Mouse (Mus musculus) MEL (cell line): Measurements from ENCODE around the gene Tub. TPM values are rescaled to one million over a fixed set of nuclear protein-coding genes. Genes with fewer than 3 reads are reported as not detected.

Experiments used
- DNase-seq: peaks from one replicate; pipeline ENCODE4 v3.0.0; 2011; ENCODE audit warnings: low read depth, low spot score
- H3K27ac ChIP-seq: 2 replicates; pipeline ENCODE4 v1.5.1; 2012; ENCODE audit warnings: low read depth, mild to moderate bottlenecking, control low read depth, low read length, moderate library complexity; ENCODE audit not compliant: control insufficient read depth
- H3K27me3 ChIP-seq, 2 experiments: fragments of 150-350 bp in 1 of 2; sonication (generic) in 1 of 2; 2 replicates each; pipeline ENCODE4 v1.6.1; 2012; ENCODE audit warnings: low read length in 2 of 2, mild to moderate bottlenecking in 2 of 2, improper control_type of control experiment in 1 of 2, moderate library complexity in 1 of 2; ENCODE audit not compliant: insufficient read depth in 2 of 2, control insufficient read depth in 1 of 2
- H3K36me3 ChIP-seq, 2 experiments: 2 replicates each; pipeline ENCODE4 v1.6.1; 2012 to 2014; ENCODE audit warnings: low read length in 2 of 2, improper control_type of control experiment in 1 of 2, inconsistent platforms in 1 of 2, mild to moderate bottlenecking in 1 of 2; ENCODE audit not compliant: insufficient read depth in 2 of 2, control insufficient read depth in 1 of 2
- H3K4me1 ChIP-seq, 2 experiments: fragments of 150-350 bp in 1 of 2; sonication (generic) in 1 of 2; 2 replicates each; pipeline ENCODE4 v1.6.1; 2012; ENCODE audit warnings: low read length in 2 of 2, improper control_type of control experiment in 1 of 2, mild to moderate bottlenecking in 1 of 2; ENCODE audit not compliant: insufficient read depth in 2 of 2, control insufficient read depth in 1 of 2
- H3K4me3 ChIP-seq, 2 experiments: fragments of 150-350 bp in 1 of 2; sonication (generic) in 1 of 2; 2 replicates each; pipeline ENCODE4 v1.5.1; 2012; ENCODE audit warnings: low read depth in 2 of 2, low read length in 2 of 2, mild to moderate bottlenecking in 2 of 2, moderate library complexity in 2 of 2, control low read depth in 1 of 2, improper control_type of control experiment in 1 of 2; ENCODE audit not compliant: control insufficient read depth in 1 of 2, insufficient read depth in 1 of 2
- H3K79me2 ChIP-seq: 2 replicates; pipeline ENCODE4 v1.6.1; 2012; ENCODE audit warnings: mild to moderate bottlenecking, low read length, moderate library complexity; ENCODE audit not compliant: control insufficient read depth, poor library complexity, insufficient read depth
- H3K9ac ChIP-seq: 2 replicates; pipeline ENCODE4 v1.6.1; 2012; ENCODE audit warnings: low read depth, mild to moderate bottlenecking, control low read depth, low read length, moderate library complexity; ENCODE audit not compliant: control insufficient read depth, poor library complexity, severe bottlenecking
- H3K9me3 ChIP-seq: fragments of 150-350 bp; sonication (generic); replicated peaks from 2 replicates; pipeline ENCODE4 v1.6.1; 2012; ENCODE audit warnings: mild to moderate bottlenecking, low read length, improper control_type of control experiment, moderate library complexity; ENCODE audit not compliant: insufficient read depth
- BHLHE40 ChIP-seq: IDR thresholded peaks from 2 replicates; pipeline ENCODE4 v1.6.1; 2012; ENCODE audit warnings: low read depth, mild to moderate bottlenecking, inconsistent platforms, low read length, improper control_type of control experiment, borderline replicate concordance
- CHD1 ChIP-seq: IDR thresholded peaks from 2 replicates; pipeline ENCODE4 v1.6.1; 2012; ENCODE audit warnings: low read depth, mild to moderate bottlenecking, inconsistent platforms, low read length, improper control_type of control experiment
- CHD2 ChIP-seq: IDR thresholded peaks from 2 replicates; pipeline ENCODE4 v1.6.1; 2011; ENCODE audit warnings: low read length, improper control_type of control experiment
- E2F4 ChIP-seq: IDR thresholded peaks from 2 replicates; pipeline ENCODE4 v1.6.1; 2011; ENCODE audit warnings: low read depth, low read length, improper control_type of control experiment, borderline replicate concordance
- EP300 ChIP-seq, 2 experiments: IDR thresholded peaks; 2 replicates each; pipeline ENCODE4 v1.6.1; 2011; ENCODE audit warnings: improper control_type of control experiment in 2 of 2, low read length in 2 of 2, low read depth in 1 of 2, mild to moderate bottlenecking in 1 of 2
- ETS1 ChIP-seq: IDR thresholded peaks from 2 replicates; pipeline ENCODE4 v1.6.1; 2012; ENCODE audit warnings: low read depth, mild to moderate bottlenecking, inconsistent platforms, low read length, improper control_type of control experiment, moderate library complexity
- GATA1 ChIP-seq: IDR thresholded peaks from 2 replicates; pipeline ENCODE4 v1.6.1; 2011; ENCODE audit warnings: low read depth, low read length, improper control_type of control experiment
- HCFC1 ChIP-seq: IDR thresholded peaks from 2 replicates; pipeline ENCODE4 v1.6.1; 2012; ENCODE audit warnings: low read depth, mild to moderate bottlenecking, inconsistent platforms, low read length, improper control_type of control experiment, moderate library complexity
- MAFK ChIP-seq: IDR thresholded peaks from 2 replicates; pipeline ENCODE4 v1.6.1; 2011; ENCODE audit warnings: low read depth, mild to moderate bottlenecking, low read length, improper control_type of control experiment, borderline replicate concordance
- MAX ChIP-seq: IDR thresholded peaks from 2 replicates; pipeline ENCODE4 v1.6.1; 2011; ENCODE audit warnings: low read length, improper control_type of control experiment
- MAZ ChIP-seq: IDR thresholded peaks from 2 replicates; pipeline ENCODE4 v1.6.1; 2012; ENCODE audit warnings: low read depth, mild to moderate bottlenecking, inconsistent platforms, low read length, improper control_type of control experiment
- MEF2A ChIP-seq: IDR thresholded peaks from 2 replicates; pipeline ENCODE4 v1.6.1; 2014; ENCODE audit warnings: low read depth, mild to moderate bottlenecking, inconsistent platforms, low read length, improper control_type of control experiment; ENCODE audit not compliant: poor library complexity, insufficient replicate concordance, severe bottlenecking; ENCODE audit errors: extremely low read depth
- MXI1 ChIP-seq: IDR thresholded peaks from 2 replicates; pipeline ENCODE4 v1.6.1; 2011; ENCODE audit warnings: mild to moderate bottlenecking, low read depth, low read length, improper control_type of control experiment
- MYB ChIP-seq: IDR thresholded peaks from 2 replicates; pipeline ENCODE4 v1.6.1; 2011; ENCODE audit warnings: mild to moderate bottlenecking, low read depth, low read length, improper control_type of control experiment
- MYC ChIP-seq: IDR thresholded peaks from 2 replicates; pipeline ENCODE4 v1.6.1; 2011; ENCODE audit warnings: low read depth, mild to moderate bottlenecking, low read length, improper control_type of control experiment, moderate library complexity
- POLR2A ChIP-seq, 2 experiments: IDR thresholded peaks; 2 replicates each; pipeline ENCODE4 v1.6.1; 2011 to 2012; ENCODE audit warnings: low read length in 2 of 2, mild to moderate bottlenecking in 2 of 2, control low read depth in 1 of 2, improper control_type of control experiment in 1 of 2, low read depth in 1 of 2, moderate library complexity in 1 of 2; ENCODE audit not compliant: control insufficient read depth in 1 of 2, insufficient read depth in 1 of 2, poor library complexity in 1 of 2
- POLR2AphosphoS2 ChIP-seq: IDR thresholded peaks from 2 replicates; pipeline ENCODE4 v1.6.1; 2011; ENCODE audit warnings: low read length, improper control_type of control experiment
- RAD21 ChIP-seq: IDR thresholded peaks from 2 replicates; pipeline ENCODE4 v1.6.1; 2011; ENCODE audit warnings: mild to moderate bottlenecking, low read depth, low read length, improper control_type of control experiment
- RCOR1 ChIP-seq: IDR thresholded peaks from 2 replicates; pipeline ENCODE4 v1.6.1; 2012; ENCODE audit warnings: low read depth, mild to moderate bottlenecking, inconsistent platforms, low read length, improper control_type of control experiment
- SIN3A ChIP-seq: IDR thresholded peaks from 2 replicates; pipeline ENCODE4 v1.6.1; 2012; ENCODE audit warnings: low read length, improper control_type of control experiment, inconsistent platforms
- SMC3 ChIP-seq: IDR thresholded peaks from 2 replicates; pipeline ENCODE4 v1.6.1; 2011; ENCODE audit warnings: low read depth, low read length, improper control_type of control experiment
- TCF12 ChIP-seq: IDR thresholded peaks from 2 replicates; pipeline ENCODE4 v1.6.1; 2014; ENCODE audit warnings: low read depth, mild to moderate bottlenecking, inconsistent platforms, low read length, improper control_type of control experiment, moderate library complexity
- UBTF ChIP-seq: IDR thresholded peaks from 2 replicates; pipeline ENCODE4 v1.6.1; 2012; ENCODE audit warnings: low read depth, mild to moderate bottlenecking, inconsistent platforms, low read length, improper control_type of control experiment, moderate library complexity, borderline replicate concordance; ENCODE audit not compliant: insufficient read depth
- USF1 ChIP-seq: IDR thresholded peaks from 2 replicates; pipeline ENCODE4 v1.6.1; 2014; ENCODE audit warnings: low read depth, mild to moderate bottlenecking, inconsistent platforms, low read length, improper control_type of control experiment, moderate library complexity
- USF2 ChIP-seq, 2 experiments: IDR thresholded peaks; 2 replicates each; pipeline ENCODE4 v1.6.1; 2011 to 2012; ENCODE audit warnings: improper control_type of control experiment in 2 of 2, low read length in 2 of 2, borderline replicate concordance in 1 of 2, inconsistent platforms in 1 of 2, low read depth in 1 of 2, mild to moderate bottlenecking in 1 of 2; ENCODE audit not compliant: insufficient read depth in 1 of 2
- ZC3H11A ChIP-seq: IDR thresholded peaks from 2 replicates; pipeline ENCODE4 v1.6.1; 2012; ENCODE audit warnings: low read depth, mild to moderate bottlenecking, inconsistent platforms, low read length, improper control_type of control experiment
- ZMIZ1 ChIP-seq: IDR thresholded peaks from 2 replicates; pipeline ENCODE4 v1.6.1; 2012; ENCODE audit warnings: low read depth, mild to moderate bottlenecking, inconsistent platforms, low read length, improper control_type of control experiment, moderate library complexity
- ZNF384 ChIP-seq: IDR thresholded peaks from 2 replicates; pipeline ENCODE4 v1.6.1; 2012; ENCODE audit warnings: low read depth, mild to moderate bottlenecking, inconsistent platforms, low read length, improper control_type of control experiment
- polyA plus RNA-seq, 2 experiments: library from polyadenylated mRNA; stranded (reverse) in 1 of 2; unstranded in 1 of 2; fragments of >175 nt in 1 of 2; fragments of >200 nt in 1 of 2; gene quantifications; 2 replicates each; pipeline versions ENCODE4 v1.2.1 to v1.2.4; 2012; ENCODE audit warnings: low replicate concordance in 2 of 2, low read depth in 1 of 2; ENCODE audit not compliant: insufficient read length in 2 of 2, insufficient read depth in 1 of 2, missing spikeins in 1 of 2
- total RNA-seq: library from RNA; depleted of rRNA; stranded (reverse); fragments of 300-350 nt; gene quantifications from 2 replicates; pipeline ENCODE4 v1.2.3, GENCODE M21; 2012

Tub gene
- total and polyA plus RNA-seq, 3 experiments: not detected

DNA sequence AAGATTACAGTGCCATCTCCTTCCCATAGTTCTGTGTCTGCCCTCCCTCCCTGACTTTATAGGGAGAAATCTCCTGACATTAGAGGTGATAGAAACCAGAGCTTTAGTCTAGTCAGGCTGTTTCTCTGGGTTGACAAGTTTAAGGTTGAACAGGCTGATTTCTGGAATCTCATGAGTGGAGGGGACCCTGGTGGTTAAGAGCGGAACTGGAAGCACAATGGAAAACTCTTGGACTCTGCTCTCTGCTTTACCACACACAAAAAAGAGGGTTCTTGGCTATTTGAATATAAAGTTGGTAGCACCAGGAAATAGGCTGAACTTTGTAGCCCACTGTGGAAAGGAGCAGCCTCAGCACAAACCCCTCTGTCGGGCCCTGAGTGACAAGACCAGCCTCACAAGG lies 81.9 kb downstream of the Tub start:
- Histone ChIP-seq H3K4me1 (no peaks in the 10 kb centered on the region), H3K36me3 (no peaks in the 10 kb centered on the region), H3K79me2 (no peaks in the 10 kb centered on the region)
- TF ChIP-seq RAD21 (no peak), ZNF384 (no peak), RCOR1 (no peak), MYB (no peak), UBTF (no peak), BHLHE40 (no peak), MAFK (no peak), HCFC1 (no peak), CHD1 (no peak), MAZ (no peak), ZC3H11A (no peak), CHD2 (no peak), E2F4 (no peak), SIN3A (no peak), MYC (no peak), ETS1 (no peak), ZMIZ1 (no peak), USF1 (no peak), POLR2A (IDR thresholded peaks at IDR 0.05; ENCODE audit: control insufficient read depth in 1 of 2, insufficient read depth in 1 of 2, low read depth in 1 of 2, low read length in 2 of 2, poor library complexity in 1 of 2) (no peak)
- TF ChIP-seq, all 39 proteins: peak for 0
- DNase-seq: no peak
- Histone ChIP-seq H3K27ac (no peak overlapping the region), H3K9me3 (no peaks in the 10 kb centered on the region), H3K27me3 (no peaks in the 10 kb centered on the region), H3K9ac (no peak overlapping the region), H3K4me3 (no peak overlapping the region)

DNA sequence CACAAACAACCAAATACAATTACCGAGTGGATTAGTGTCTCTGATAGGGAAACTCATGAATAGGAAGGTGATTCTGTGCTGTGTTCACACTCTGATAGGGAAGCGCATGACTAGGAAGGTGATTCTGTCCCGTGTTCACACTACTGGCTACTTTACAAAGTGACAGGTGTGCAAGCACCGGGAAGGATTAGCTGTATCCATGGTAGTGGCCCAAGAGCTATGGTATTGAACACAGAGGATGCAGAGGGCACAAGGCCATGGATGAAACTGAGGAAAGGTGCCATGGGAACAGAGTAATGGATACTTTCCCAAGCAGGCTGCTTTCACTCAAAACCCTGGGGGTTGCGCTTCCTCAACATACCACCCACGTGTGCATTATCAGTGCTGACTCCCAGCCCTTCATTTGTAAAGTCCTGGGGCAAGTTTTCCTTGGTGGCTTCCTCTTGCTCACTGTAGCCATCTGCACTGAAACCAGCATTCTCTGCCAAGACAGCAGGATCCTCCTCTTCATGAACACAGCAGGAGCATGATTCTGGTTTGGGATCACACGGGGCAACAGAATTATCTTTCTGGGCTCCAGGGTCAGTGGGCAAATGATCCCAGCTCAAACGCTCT lies 88.1 kb downstream of the Tub start:
- Histone ChIP-seq H3K9me3 (no peaks in the 10 kb centered on the region), H3K4me3 (no peak overlapping the region), H3K4me1 (no peaks in the 10 kb centered on the region), H3K79me2 (no peaks in the 10 kb centered on the region), H3K36me3 (no peaks in the 10 kb centered on the region), H3K27ac (no peak overlapping the region), H3K9ac (no peak overlapping the region), H3K27me3 (no peaks in the 10 kb centered on the region)
- TF ChIP-seq MEF2A (no peak), RCOR1 (no peak), MAX (no peak), SMC3 (no peak), MXI1 (no peak), POLR2AphosphoS2 (no peak), ETS1 (no peak), EP300 (IDR thresholded peaks at IDR 0.05; ENCODE audit: low read depth in 1 of 2, low read length in 2 of 2) (no peak), GATA1 (no peak), USF2 (IDR thresholded peaks at IDR 0.05; ENCODE audit: borderline replicate concordance in 1 of 2, insufficient read depth in 1 of 2, low read depth in 1 of 2, low read length in 2 of 2) (no peak), SIN3A (no peak), TCF12 (no peak)
- no peak for DNase-seq
